Mouse (Mus musculus) E14TG2a.4 (cell line): Measurements from ENCODE around the gene Mab21l3.

Source experiments
- CTCF ChIP-seq: conservative IDR thresholded peaks from 2 replicates; pipeline ENCODE4 v1.5.1; 2014; ENCODE audit warnings: low read length
- NANOG ChIP-seq: IDR thresholded peaks from 2 replicates; pipeline ENCODE4 v1.6.1; 2014; ENCODE audit warnings: borderline replicate concordance, low read length, mixed read lengths
- POU5F1 ChIP-seq: IDR thresholded peaks from 2 replicates; pipeline ENCODE4 v1.6.1; 2014; ENCODE audit warnings: low read length, borderline replicate concordance

GRCm38 (mm10) chr3:101796212-101796611, 52.5 kb downstream of the Mab21l3 start:
- no peak for TF ChIP-seq CTCF
- no peak for TF ChIP-seq POU5F1
- TF ChIP-seq NANOG, result no peak
